ENCODE assay signal across 16 mouse cellular contexts in genomic region chr13:15552009-15552408, GRCm38 (mm10).
"Had no signal": no experiment of that assay in that cellular context is flagged by ENCODE, and none has a peak within 500 bp of the region (broad histone marks: within the 10 kb centered on the region; RNA-seq: fewer than 3 reads in every experiment).

No protein-coding gene starts in this region.

- DNase-seq: kidney, adult 11 months; kidney, adult 9 months; kidney, postnatal 10 days; left cerebral cortex, postnatal 4 days; lung, adult 2 months; lung, postnatal 36 days; midbrain, embryonic 14.5 days; retina, postnatal 1 day; right cerebral cortex, postnatal 4 days; spleen, adult 18-20 months; thymus, adult 18-20 months; thymus, postnatal 14 days had no signal

- H3K36me3 ChIP-seq: liver, embryonic 15.5 days; neural tube, embryonic 13.5 days had no signal

- H3K4me2 ChIP-seq: liver, embryonic 11.5 days; liver, embryonic 15.5 days; neural tube, embryonic 13.5 days had no signal

- ATAC-seq: lung, postnatal 0 days had no signal

- H3K4me1 ChIP-seq: liver, embryonic 15.5 days had no signal

- H3K27me3 ChIP-seq: liver, embryonic 15.5 days; neural tube, embryonic 13.5 days had no signal

- H3K9me3 ChIP-seq: liver, embryonic 15.5 days; neural tube, embryonic 13.5 days had no signal

- H3K9ac ChIP-seq: liver, embryonic 15.5 days; neural tube, embryonic 13.5 days had no signal

- H3K27ac ChIP-seq: liver, embryonic 15.5 days; neural tube, embryonic 13.5 days had no signal

- H3K4me3 ChIP-seq: liver, embryonic 15.5 days; neural tube, embryonic 13.5 days had no signal
